Mouse (Mus musculus) stomach, postnatal 0 days (tissue): ENCODE measurements around the gene Cpne1. TPM values are rescaled to one million over a fixed set of nuclear protein-coding genes. Genes with fewer than 3 reads are reported as not detected.
A peak's percentile ranks its signal among the peaks of the same experiment; 100 is the strongest.
"Not testable (repeated sequence)": the region's sequence is repeated elsewhere in the genome, so short reads cannot be mapped to it uniquely, and the experiment has no call there.

Experiments used
- ATAC-seq: fragments of 200-750 bp; cut with Nextera tagmentation; 2 replicates; pipeline ENCODE4 v1.8.0; 2017; ENCODE audit not compliant: low FRiP score, low TSS enrichment
- DNase-seq: peaks from one replicate; pipeline ENCODE4 v3.0.0-alpha.2; 2016; ENCODE audit warnings: low spot score
- H3K27ac ChIP-seq: fragments of 300-500 bp; sonication (generic); replicated peaks from 2 replicates; pipeline ENCODE4 v1.5.1; 2014; ENCODE audit warnings: mild to moderate bottlenecking, control low read depth
- H3K27me3 ChIP-seq: fragments of 300-500 bp; sonication (generic); 2 replicates; pipeline ENCODE4 v1.6.1; 2014; ENCODE audit warnings: low read length; ENCODE audit not compliant: control insufficient read depth, insufficient read depth
- H3K36me3 ChIP-seq: fragments of 300-500 bp; sonication (generic); 2 replicates; pipeline ENCODE4 v1.6.1; 2014; ENCODE audit warnings: low read length, mixed read lengths; ENCODE audit not compliant: control insufficient read depth, insufficient read depth
- H3K4me1 ChIP-seq: fragments of 300-500 bp; sonication (generic); replicated peaks from 2 replicates; pipeline ENCODE4 v1.6.1; 2014; ENCODE audit warnings: antibody characterized with exemption; ENCODE audit not compliant: control insufficient read depth, insufficient read depth
- H3K4me2 ChIP-seq: fragments of 300-500 bp; sonication (generic); replicated peaks from 2 replicates; pipeline ENCODE4 v1.6.1; 2014; ENCODE audit warnings: low read depth, mild to moderate bottlenecking, control low read depth, moderate library complexity
- H3K4me3 ChIP-seq: fragments of 300-500 bp; sonication (generic); 2 replicates; pipeline ENCODE4 v1.5.1; 2014; ENCODE audit warnings: low read depth, low read length, control low read depth
- H3K9ac ChIP-seq: fragments of 300-500 bp; sonication (generic); 2 replicates; pipeline ENCODE4 v1.6.1; 2014; ENCODE audit warnings: mild to moderate bottlenecking, low read length, control low read depth, mixed read lengths
- H3K9me3 ChIP-seq: fragments of 300-500 bp; sonication (generic); 2 replicates; pipeline ENCODE4 v1.6.1; 2016; ENCODE audit warnings: low read length; ENCODE audit not compliant: control insufficient read depth
- CTCF ChIP-seq: IDR thresholded peaks from 2 replicates; pipeline ENCODE4 v1.5.1; 2016; ENCODE audit warnings: antibody characterized with exemption, low read depth, mild to moderate bottlenecking, moderate library complexity
- EP300 ChIP-seq: optimal IDR thresholded peaks from 2 replicates; pipeline ENCODE3; 2016; ENCODE audit warnings: antibody characterized with exemption
- WGBS: fragments of 180-500 bp; shearing (Covaris S2); extraction: QIAGEN DNeasy Blood & Tissue Kit; methylation state at CpG from one replicate; pipeline ENCODE4 v1.1.7; 2014; 5-methylcytosine and 5-hydroxymethylcytosine counted together
- polyA plus RNA-seq: library from polyadenylated mRNA; unstranded; fragments of >200 nt; fragmentation: Nextera tagmentation; extraction: Ambion mirVana; gene quantifications from 2 replicates; pipeline ENCODE4 v1.2.1, GENCODE M21; 2015

The Cpne1 gene
- polyA plus RNA-seq, 1 experiment from 2014 or later: 27.2 TPM

DNA sequence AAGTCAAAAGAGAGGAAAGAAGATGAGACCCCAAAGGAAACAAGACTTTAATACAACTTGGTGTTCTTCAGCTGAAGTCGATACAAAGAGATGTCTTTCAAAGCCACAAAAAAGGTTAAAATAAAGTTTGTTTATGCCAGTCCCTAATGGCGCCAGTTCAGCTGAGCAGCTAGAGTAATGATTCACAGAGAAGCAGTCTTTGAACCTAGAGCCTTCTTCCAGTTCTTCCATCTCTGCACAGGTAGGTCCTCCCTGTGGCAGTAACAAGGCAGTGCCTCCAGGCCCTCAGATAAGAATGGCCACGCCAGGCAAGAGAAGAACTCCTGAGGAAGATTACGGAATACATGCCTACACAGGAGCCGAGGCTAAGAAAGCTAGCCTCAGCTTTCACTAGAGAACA, 12.0 kb upstream of the Cpne1 start:
- DNase-seq (no peak), ATAC-seq (no peak)
- Histone ChIP-seq H3K36me3 (no peaks in the 10 kb centered on the region), H3K9ac (no peak overlapping the region), H3K9me3 (no peaks in the 10 kb centered on the region), H3K27ac (no peak overlapping the region), H3K4me3 (no peak overlapping the region), H3K4me1 (no peaks in the 10 kb centered on the region), H3K27me3 (no peaks in the 10 kb centered on the region), H3K4me2 (no peak overlapping the region)
- WGBS: 93% methylated on average over 5 of the region's 5 CpGs
- TF ChIP-seq EP300 (no peak), CTCF (no peak)

DNA sequence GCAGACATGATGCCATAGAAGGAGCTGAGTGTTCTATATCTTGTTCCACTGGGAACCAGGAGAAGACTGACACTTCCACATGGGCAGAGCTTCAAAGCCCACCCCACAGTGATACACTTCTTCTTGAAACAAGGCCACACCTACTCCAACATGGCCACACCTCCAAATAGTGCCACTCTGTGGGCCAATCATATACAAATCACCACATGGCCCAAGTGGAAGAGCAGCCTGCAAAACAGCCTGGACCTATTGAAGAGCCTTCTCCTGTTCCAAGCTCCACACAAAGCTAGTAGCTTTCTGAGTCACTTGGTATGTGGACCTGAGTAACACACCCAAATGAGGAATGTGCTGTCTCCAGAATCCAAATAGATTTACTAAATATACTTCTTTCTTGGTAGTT, 7.8 kb upstream of the Cpne1 start:
- H3K4me3 ChIP-seq: no peak overlapping the region
- DNase-seq: no peak
- ATAC-seq: no peak

DNA sequence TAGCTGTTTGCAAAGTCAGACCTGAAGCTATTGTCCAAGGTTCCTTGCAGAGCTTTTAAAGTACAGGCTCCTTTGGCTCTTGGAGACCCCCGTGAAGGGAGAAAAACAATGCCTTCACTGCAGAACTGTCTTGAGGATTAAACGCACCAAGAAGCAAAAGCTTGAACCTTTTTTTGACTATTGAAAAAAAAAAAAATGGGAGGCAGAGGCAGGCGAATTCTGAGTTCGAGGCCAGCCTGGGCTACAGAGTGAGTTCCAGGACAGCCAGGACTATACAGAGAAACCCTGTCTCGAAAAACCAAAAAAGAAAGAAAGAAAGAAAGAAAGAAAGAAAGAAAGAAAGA, 287 bp upstream of the Cpne1 start:
- H3K4me1 ChIP-seq, H3K36me3 ChIP-seq, H3K27me3 ChIP-seq, DNase-seq, H3K9me3 ChIP-seq: not testable (repeated sequence)
- WGBS: 21% methylated on average over 5 of the region's 5 CpGs
- Histone ChIP-seq H3K4me3 (peak overlapping the region; percentile 98), H3K9ac (peak overlapping the region; percentile 96), H3K4me2 (peak overlapping the region; percentile 66), H3K27ac (peak overlapping the region; percentile 95)
- ATAC-seq: peak; percentile 9; the same call in 1 of the 2 replicates

More for the DNA sequence above, 7.8 kb upstream of the Cpne1 start:
- no peak overlapping the region for H3K27ac ChIP-seq
- no peaks in the 10 kb centered on the region for H3K9me3 ChIP-seq
- no peaks in the 10 kb centered on the region for H3K27me3 ChIP-seq
- no peak overlapping the region for H3K4me2 ChIP-seq
- H3K36me3 ChIP-seq: no peaks in the 10 kb centered on the region
- TF ChIP-seq CTCF (no peak), EP300 (no peak)
- no peak overlapping the region for H3K9ac ChIP-seq
- no peaks in the 10 kb centered on the region for H3K4me1 ChIP-seq

DNA sequence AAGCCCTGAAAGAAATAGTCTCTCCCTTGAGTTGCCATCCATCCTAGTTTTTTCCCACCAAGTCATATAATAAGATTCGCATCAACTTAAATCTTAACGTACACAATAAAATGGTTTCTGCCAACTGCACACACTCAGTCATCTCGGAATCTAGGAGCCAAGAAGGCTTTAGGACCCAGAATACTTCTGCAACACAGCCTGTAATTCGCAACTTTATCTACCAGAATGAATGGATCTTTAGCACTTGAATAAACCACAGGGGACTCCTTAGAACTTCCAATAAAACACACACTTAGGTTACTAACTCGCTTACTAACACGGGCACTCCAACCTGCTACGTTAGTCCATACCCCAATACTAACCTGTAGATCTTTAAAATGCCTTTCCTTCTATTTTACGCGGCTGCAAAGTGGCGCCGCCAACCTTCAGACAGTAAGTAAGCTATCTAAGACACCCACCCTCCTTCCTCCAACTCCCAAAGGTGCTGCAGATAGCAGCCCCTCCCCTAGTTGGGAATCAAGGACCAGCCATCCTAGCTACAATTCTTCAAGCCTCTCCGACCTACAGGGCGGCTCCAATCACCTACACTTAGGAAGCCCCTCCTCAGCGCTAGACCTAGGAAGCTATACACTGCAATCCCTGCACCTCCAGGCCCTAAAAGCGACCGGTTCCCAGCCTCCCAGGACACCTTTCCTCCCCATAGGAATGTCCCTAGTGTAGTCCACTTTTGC, 973 bp downstream of the Cpne1 start:
- H3K4me2 ChIP-seq: peak overlapping the region; percentile 66
- peak overlapping the region; percentile 96 for H3K9ac ChIP-seq
- TF ChIP-seq CTCF: no peak
- H3K4me1 ChIP-seq: no peaks in the 10 kb centered on the region
- H3K36me3 ChIP-seq: no peaks in the 10 kb centered on the region
- ATAC-seq (peak; percentile 54), DNase-seq (peak; percentile 21)
- H3K9me3 ChIP-seq: no peaks in the 10 kb centered on the region
- peak overlapping the region; percentile 95 for H3K27ac ChIP-seq
- no peaks in the 10 kb centered on the region for H3K27me3 ChIP-seq
- peak overlapping the region; percentile 98 for H3K4me3 ChIP-seq
- WGBS: under 1% methylated on average over 16 of the region's 16 CpGs

DNA sequence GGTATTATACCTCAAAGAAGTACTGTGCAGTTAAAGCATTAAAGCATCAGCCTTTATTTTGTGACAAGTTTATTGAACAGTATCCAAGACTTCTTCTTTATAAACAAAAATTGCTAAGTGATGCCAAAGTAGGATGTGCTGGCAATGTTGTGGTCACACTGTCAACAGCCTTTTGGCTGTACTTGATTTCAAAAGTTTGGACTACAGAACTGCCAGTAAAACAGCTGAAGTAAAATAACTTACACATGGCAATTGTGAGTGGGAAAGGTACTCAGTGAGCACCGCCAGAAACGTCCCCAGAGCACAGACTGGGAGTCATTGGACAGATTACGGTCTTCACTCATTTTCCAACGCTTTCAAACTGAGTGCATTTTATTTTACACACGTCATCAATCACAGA, 19.8 kb downstream of the Cpne1 start:
- Histone ChIP-seq H3K9me3 (no peaks in the 10 kb centered on the region), H3K4me2 (no peak overlapping the region), H3K4me1 (no peaks in the 10 kb centered on the region; the same call in 1 of the 2 replicates), H3K9ac (no peak overlapping the region), H3K4me3 (no peak overlapping the region), H3K36me3 (peaks cover 5% of the 10 kb centered on the region), H3K27ac (no peak overlapping the region), H3K27me3 (no peaks in the 10 kb centered on the region)
- no peak for DNase-seq
- TF ChIP-seq EP300: no peak
- TF ChIP-seq CTCF: no peak
- 56% methylated on average over 5 of the region's 5 CpGs for WGBS
- no peak for ATAC-seq

DNA sequence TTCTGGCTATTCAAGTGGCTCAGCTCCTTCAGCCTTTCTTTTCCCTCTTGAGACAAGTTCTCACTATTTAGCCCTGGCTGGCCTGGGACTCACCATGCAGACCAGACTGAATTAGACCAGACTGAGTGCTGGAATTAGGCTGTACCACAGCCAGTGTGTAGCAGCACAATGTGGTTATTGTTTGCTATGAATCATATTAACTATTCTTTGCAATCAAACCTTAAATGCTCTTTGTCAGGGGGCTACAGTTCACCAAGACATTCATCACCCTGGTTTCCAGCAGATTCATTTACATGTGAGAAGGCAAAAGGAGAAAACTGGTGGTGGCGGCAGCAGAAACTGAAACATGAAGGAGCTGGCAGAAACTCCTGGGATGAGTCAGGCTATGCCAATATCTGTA, 22.0 kb downstream of the Cpne1 start:
- WGBS: 52% methylated on average over 1 of the region's 1 CpGs
- H3K4me1 ChIP-seq: no peaks in the 10 kb centered on the region; the same call in 1 of the 2 replicates
- no peak overlapping the region for H3K27ac ChIP-seq
- H3K36me3 ChIP-seq: no peaks in the 10 kb centered on the region; the same call in 1 of the 2 replicates
- H3K9ac ChIP-seq: no peak overlapping the region
- H3K27me3 ChIP-seq: no peaks in the 10 kb centered on the region
- H3K9me3 ChIP-seq: no peaks in the 10 kb centered on the region
- TF ChIP-seq EP300 (no peak), CTCF (no peak)
- H3K4me2 ChIP-seq: no peak overlapping the region
- no peak for DNase-seq
- no peak overlapping the region for H3K4me3 ChIP-seq
- ATAC-seq: no peak
